Mouse (Mus musculus) layer of hippocampus, postnatal 10 days (tissue): ENCODE results near the gene Synm. TPM values are rescaled to one million over a fixed set of nuclear protein-coding genes. Genes with fewer than 3 reads are reported as not detected.

Experiments
- DNase-seq, 2 experiments: peaks; one replicate each; pipeline ENCODE4 v3.0.0; 2021; ENCODE audit warnings: low spot score in 2 of 2
- microRNA-seq, 2 experiments: library from miRNA; unstranded; fragments of <30 nt; microRNA quantifications; one replicate each; pipeline ENCODE4 v1.2.0; 2021
- total RNA-seq, 2 experiments: library from RNA; stranded (reverse); gene quantifications; 2 replicates each; pipeline ENCODE4 v1.2.3; 2021

Gene Synm
- total RNA-seq, 2 experiments from 2014 or later = 26.8 to 29.4 TPM

- peak; percentile 29 to 50 for DNase-seq
These were observed 58.7 kb downstream of the Synm start for GRCm38 (mm10) chr7:67700846-67701245.

- DNase-seq = no peak
These were observed 60.2 kb downstream of the Synm start for GRCm38 (mm10) chr7:67699301-67699700.

GRCm38 (mm10) chr7:67697892-67698630 is 61.5 kb downstream of the Synm start:
- no peak for DNase-seq

- no peak for DNase-seq
These were observed 63.6 kb downstream of the Synm start for GRCm38 (mm10) chr7:67695906-67696305.

- DNase-seq = no peak
These were observed 66.6 kb downstream of the Synm start for GRCm38 (mm10) chr7:67692791-67693538.

- no peak for DNase-seq
These were observed 67.4 kb downstream of the Synm start for GRCm38 (mm10) chr7:67692141-67692540.

- no peak for DNase-seq
These were observed 68.5 kb downstream of the Synm start for GRCm38 (mm10) chr7:67691036-67691435.

- DNase-seq = no peak
These were observed 69.7 kb downstream of the Synm start for GRCm38 (mm10) chr7:67689793-67690192.

- DNase-seq = no peak
These were observed 71.3 kb downstream of the Synm start for GRCm38 (mm10) chr7:67688281-67688680.

- DNase-seq = no peak
These were observed 73.0 kb downstream of the Synm start for GRCm38 (mm10) chr7:67686545-67686944.

- no peak for DNase-seq
These were observed 76.5 kb downstream of the Synm start for GRCm38 (mm10) chr7:67683006-67683405.

GRCm38 (mm10) chr7:67681078-67681477 is 78.5 kb downstream of the Synm start:
- DNase-seq = no peak

Small RNA genes lying within 50 kb of the gene (microRNA-seq; reads per million reads assigned to microRNA genes)
- gene Gm23844 = 0 reads per million in 2 experiments

Other genes starting within 250 kb of the Synm start
- gene Lrrc28, start 114.5 kb downstream of the Synm start, total RNA-seq = 10 to 100 TPM; 32.2 to 33.4 TPM
- 10 to 100 TPM; 10.0 to 10.7 TPM for gene Ttc23, start 112.3 kb downstream of the Synm start, total RNA-seq
- 10 to 100 TPM; 34.3 to 34.5 TPM for gene Igf1r, start 193.1 kb upstream of the Synm start, total RNA-seq